Mouse (Mus musculus): ENCODE measurements around the gene Hoxd9.

GRCm38 (mm10) chr2:74703317-74703716 lies 5.8 kb downstream of the Hoxd9 start:
- no peak for TF ChIP-seq EP300 (IDR thresholded peaks at IDR 0.05; ENCODE audit: low read depth)
- TF ChIP-seq CTCF (IDR thresholded peaks at IDR 0.05; ENCODE audit: low read depth): no peak

Measured in heart, postnatal 0 days (tissue).